In the genomic region with DNA sequence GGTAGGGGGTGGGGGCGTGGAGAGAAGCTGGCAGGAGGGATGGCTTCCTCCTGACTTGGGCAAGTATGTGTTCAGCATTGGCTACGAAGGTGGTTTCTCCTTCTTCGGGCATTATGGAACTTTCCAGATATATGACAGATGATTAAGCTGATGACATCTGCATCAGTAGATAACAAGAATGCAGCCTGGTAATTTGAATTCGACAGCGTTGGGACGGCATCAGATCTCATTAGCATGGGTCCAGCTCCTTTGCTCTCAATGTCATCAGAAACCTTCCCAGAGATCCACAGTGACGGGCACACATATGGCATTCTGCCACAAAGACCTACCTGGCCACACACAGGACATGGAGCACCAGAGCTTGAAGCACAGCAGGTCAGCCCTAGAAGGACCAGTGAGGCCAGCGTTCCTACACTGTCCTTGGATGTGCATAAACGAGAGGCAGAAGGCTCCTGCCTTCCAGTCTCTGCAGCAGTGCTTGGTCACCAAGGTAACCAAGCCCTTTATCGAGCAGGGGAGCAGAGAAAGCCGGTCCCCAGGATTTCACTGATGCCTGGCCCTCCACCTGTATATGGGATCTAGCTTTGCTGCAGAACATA, we compare ENCODE assay signal across 8 mouse cellular contexts. TPM values are rescaled to one million over a fixed set of nuclear protein-coding genes. Genes with fewer than 3 reads are reported as not detected.
DNase-seq lines count a peak whose midpoint lies in the region; ATAC-seq and TF ChIP-seq lines count a peak whose summit lies in the region.
"Had no signal": no experiment of that assay in that cellular context is flagged by ENCODE, and none has a peak within 500 bp of the region (broad histone marks: within the 10 kb centered on the region; RNA-seq: fewer than 3 reads in every experiment).

No protein-coding gene starts in this region.

- no peak overlapping the region for H3K4me3 ChIP-seq in liver, postnatal 0 days (ENCODE audit: low read depth, low read length)
- no peak overlapping the region for H3K4me3 ChIP-seq in liver, embryonic 12.5 days
- H3K4me3 ChIP-seq in forebrain, embryonic 13.5 days: no peak overlapping the region
- H3K4me3 ChIP-seq in hindbrain, embryonic 16.5 days (ENCODE audit: low read length): no peak overlapping the region

- H3K27ac ChIP-seq in liver, postnatal 0 days (ENCODE audit: low read depth): no peak overlapping the region
- H3K27ac ChIP-seq in liver, embryonic 12.5 days: no peak overlapping the region
- H3K27ac ChIP-seq in forebrain, embryonic 13.5 days: no peak overlapping the region
- peak overlapping the region; percentile 61; the same call in 1 of the 2 replicates for H3K27ac ChIP-seq in hindbrain, embryonic 16.5 days (ENCODE audit: low read depth, low read length)

- H3K4me1 ChIP-seq in liver, postnatal 0 days (ENCODE audit: insufficient read depth): peaks cover 27% of the 10 kb centered on the region
- peaks cover 76% of the 10 kb centered on the region for H3K4me1 ChIP-seq in liver, embryonic 12.5 days
- H3K4me1 ChIP-seq in forebrain, embryonic 13.5 days: peaks cover 31% of the 10 kb centered on the region
- H3K4me1 ChIP-seq in hindbrain, embryonic 16.5 days (ENCODE audit: control insufficient read depth, insufficient read depth, low read depth, low read length): peaks cover 19% of the 10 kb centered on the region

- H3K4me2 ChIP-seq in liver, postnatal 0 days (ENCODE audit: low read depth, low read length): no peak overlapping the region
- no peak overlapping the region for H3K4me2 ChIP-seq in liver, embryonic 12.5 days
- H3K4me2 ChIP-seq in forebrain, embryonic 13.5 days: no peak overlapping the region
- no peak overlapping the region for H3K4me2 ChIP-seq in hindbrain, embryonic 16.5 days (ENCODE audit: low read length)
- H3K4me2 ChIP-seq: liver, embryonic 11.5 days had no signal

- H3K36me3 ChIP-seq in liver, postnatal 0 days (replicated peaks; ENCODE audit: insufficient read depth, low read length): peaks cover 3% of the 10 kb centered on the region
- H3K36me3 ChIP-seq in liver, embryonic 12.5 days: peaks cover 17% of the 10 kb centered on the region
- 0 out of 2 replicates have a peak, but pooled peaks cover 2% of the 10 kb centered on the region for H3K36me3 ChIP-seq in forebrain, embryonic 13.5 days (ENCODE audit: poor library complexity, severe bottlenecking)
- H3K36me3 ChIP-seq in hindbrain, embryonic 16.5 days (ENCODE audit: control insufficient read depth, insufficient read depth, low read length): no peaks in the 10 kb centered on the region

- no peak for DNase-seq in liver, postnatal 0 days
- peak; percentile 55 for DNase-seq in retina, embryonic 14.5 days (ENCODE audit: low spot score)
- no peak for DNase-seq in thymus, postnatal 36 days

- TF ChIP-seq EP300 in liver, postnatal 0 days (IDR thresholded peaks at IDR 0.05; ENCODE audit: low read depth): no peak

- ATAC-seq in liver, postnatal 0 days: no peak
- ATAC-seq in liver, embryonic 12.5 days: no peak
- 0 out of 2 replicates have a peak, but pooled peaks have one; percentile 25 for ATAC-seq in forebrain, embryonic 13.5 days
- ATAC-seq in hindbrain, embryonic 16.5 days: peak; percentile 44
- ATAC-seq in megakaryocyte-erythroid progenitor cell, adult 5-6 weeks (replicated peaks; ENCODE audit: low FRiP score, low TSS enrichment, poor library complexity, severe bottlenecking): no peak

- WGBS in liver, postnatal 0 days (ENCODE audit: insufficient replicate concordance): 69% methylated on average over 11 of the region's 11 CpGs
- 56% methylated on average over 11 of the region's 11 CpGs for WGBS in liver, embryonic 12.5 days (ENCODE audit: insufficient replicate concordance)
- 40% methylated on average over 11 of the region's 11 CpGs for WGBS in forebrain, embryonic 13.5 days
- WGBS in hindbrain, embryonic 16.5 days: 34% methylated on average over 11 of the region's 11 CpGs

- H3K9ac ChIP-seq in liver, postnatal 0 days (replicated peaks): 0 out of 2 replicates have a peak overlapping the region, but pooled peaks have one; percentile 21
- no peak overlapping the region for H3K9ac ChIP-seq in liver, embryonic 12.5 days
- no peak overlapping the region for H3K9ac ChIP-seq in forebrain, embryonic 13.5 days
- no peak overlapping the region for H3K9ac ChIP-seq in hindbrain, embryonic 16.5 days (ENCODE audit: low read depth, low read length)

- H3K9me3 ChIP-seq in liver, postnatal 0 days (ENCODE audit: low read length): no peaks in the 10 kb centered on the region
- no peaks in the 10 kb centered on the region for H3K9me3 ChIP-seq in liver, embryonic 12.5 days (replicated peaks)
- H3K9me3 ChIP-seq in forebrain, embryonic 13.5 days (replicated peaks): no peaks in the 10 kb centered on the region
- H3K9me3 ChIP-seq in hindbrain, embryonic 16.5 days (ENCODE audit: control insufficient read depth, low read length): no peaks in the 10 kb centered on the region

- H3K27me3 ChIP-seq in liver, postnatal 0 days (ENCODE audit: insufficient read depth, low read length): no peaks in the 10 kb centered on the region
- H3K27me3 ChIP-seq in liver, embryonic 12.5 days (replicated peaks): peaks cover 4% of the 10 kb centered on the region; the same call in 1 of the 2 replicates
- H3K27me3 ChIP-seq in forebrain, embryonic 13.5 days: no peaks in the 10 kb centered on the region
- no peaks in the 10 kb centered on the region for H3K27me3 ChIP-seq in hindbrain, embryonic 16.5 days (replicated peaks; ENCODE audit: control insufficient read depth, insufficient read depth, low read length)

- no peak for TF ChIP-seq CTCF in liver, postnatal 0 days (IDR thresholded peaks at IDR 0.05; ENCODE audit: low read depth)

RNA-seq across cellular contexts. Expression of a gene that starts 29.0 kb away (rescaled TPM):
- 4.4 and 5.7 TPM in 2 replicates for polyA plus RNA-seq in liver, postnatal 0 days (2015; fragmentation: Nextera tagmentation; extraction: Ambion mirVana)
- 9.6 and 10.4 TPM in 2 replicates for polyA plus RNA-seq in liver, embryonic 12.5 days (2016; fragmentation: Nextera tagmentation; extraction: Ambion mirVana)
- polyA plus RNA-seq in forebrain, embryonic 13.5 days (2015; fragmentation: Nextera tagmentation; extraction: Ambion mirVana): 4.5 and 5.2 TPM in 2 replicates
- 4.1 and 4.6 TPM in 2 replicates for polyA plus RNA-seq in hindbrain, embryonic 16.5 days (2015; fragmentation: Nextera tagmentation; extraction: Ambion mirVana)
- total RNA-seq in megakaryocyte-erythroid progenitor cell, adult 5-6 weeks (2014; fragmentation: Nextera tagmentation): 11.8 and 12.7 TPM in 2 replicates
- 4.3 and 6.5 TPM in 2 replicates for total RNA-seq in megakaryocyte-erythroid progenitor cell, adult 5-6 weeks (2017)

Comparison
In these comparisons a context has a peak if more than half of its experiments do, and no peak if none do; other contexts are left out.
1. ATAC-seq: peak in forebrain, embryonic 13.5 days (single experiment) and hindbrain, embryonic 16.5 days (single experiment); none in liver, postnatal 0 days (single experiment), liver, embryonic 12.5 days (single experiment) and megakaryocyte-erythroid progenitor cell, adult 5-6 weeks (single experiment).